Comparison of ENCODE assay signal across 20 mouse cellular contexts in genomic region chr17:79658863-79659262, GRCm38 (mm10).
"Had no signal": no experiment of that assay in that cellular context is flagged by ENCODE, and none has a peak within 500 bp of the region (broad histone marks: within the 10 kb centered on the region; RNA-seq: fewer than 3 reads in every experiment).

No protein-coding gene starts in this region.

- H3K36me3 ChIP-seq: limb, embryonic 10.5 days; limb, embryonic 13.5 days; liver, embryonic 13.5 days; neural tube, embryonic 12.5 days; neural tube, embryonic 15.5 days had no signal

- H3K27me3 ChIP-seq: liver, embryonic 13.5 days; neural tube, embryonic 12.5 days; neural tube, embryonic 15.5 days had no signal

- H3K4me2 ChIP-seq: limb, embryonic 13.5 days; liver, embryonic 13.5 days; neural tube, embryonic 12.5 days; neural tube, embryonic 15.5 days had no signal

- H3K9me3 ChIP-seq: limb, embryonic 10.5 days; limb, embryonic 13.5 days; liver, embryonic 13.5 days; neural tube, embryonic 12.5 days; neural tube, embryonic 15.5 days had no signal

- H3K4me3 ChIP-seq: layer of hippocampus, adult 2 months; limb, embryonic 10.5 days; limb, embryonic 13.5 days; liver, embryonic 13.5 days; neural tube, embryonic 12.5 days; neural tube, embryonic 15.5 days had no signal

- DNase-seq: kidney, adult 18-20 months; kidney, adult 9 months; kidney, postnatal 25 days; layer of hippocampus, adult 9-11 months; liver, embryonic 13.5 days; lung, adult 2 months; lung, postnatal 14 days; lung, postnatal 4 days; midbrain, embryonic 14.5 days; right cerebral cortex, adult 18-20 months; right cerebral cortex, postnatal 14 days; spleen, adult 18-20 months; thymus, adult 18-20 months; thymus, postnatal 36 days had no signal

- H3K9ac ChIP-seq: limb, embryonic 13.5 days; liver, embryonic 13.5 days; neural tube, embryonic 12.5 days; neural tube, embryonic 15.5 days had no signal

- H3K27ac ChIP-seq: kidney, postnatal 0 days; layer of hippocampus, adult 2 months; limb, embryonic 10.5 days; limb, embryonic 13.5 days; liver, embryonic 13.5 days; neural tube, embryonic 12.5 days; neural tube, embryonic 15.5 days had no signal

- H3K4me1 ChIP-seq: limb, embryonic 10.5 days; limb, embryonic 13.5 days; liver, embryonic 13.5 days; neural tube, embryonic 12.5 days; neural tube, embryonic 15.5 days had no signal
